Mouse (Mus musculus) liver, adult 2 months (tissue): ENCODE measurements around the gene Klkb1. TPM values are rescaled to one million over a fixed set of nuclear protein-coding genes. Genes with fewer than 3 reads are reported as not detected.

ENCODE experiments used
- DNase-seq: peaks from one replicate; pipeline ENCODE4 v3.0.0-alpha.2; 2011; ENCODE audit warnings: low read depth, low spot score; ENCODE audit errors: extremely low read depth
- H3K27ac ChIP-seq: fragments of 200-500 bp; replicated peaks from 2 replicates; pipeline ENCODE4 v1.5.1; 2012; ENCODE audit warnings: low read depth, mild to moderate bottlenecking, control low read depth, inconsistent platforms, low read length; ENCODE audit not compliant: insufficient read depth
- H3K27me3 ChIP-seq: fragments of 200-500 bp; 2 replicates; pipeline ENCODE4 v1.6.1; 2012; ENCODE audit warnings: mild to moderate bottlenecking, moderate library complexity, low read length, inconsistent platforms; ENCODE audit not compliant: control insufficient read depth, insufficient read depth
- H3K36me3 ChIP-seq: fragments of 200-500 bp; 2 replicates; pipeline ENCODE4 v1.6.1; 2012; ENCODE audit warnings: low read length, inconsistent platforms; ENCODE audit not compliant: control insufficient read depth, insufficient read depth
- H3K4me1 ChIP-seq: fragments of 200-500 bp; 2 replicates; pipeline ENCODE4 v1.6.1; 2011; ENCODE audit warnings: low read length; ENCODE audit not compliant: control insufficient read depth, insufficient read depth
- H3K4me3 ChIP-seq: fragments of 200-500 bp; 2 replicates; pipeline ENCODE4 v1.5.1; 2011; ENCODE audit warnings: low read depth, mild to moderate bottlenecking, control low read depth, low read length, moderate library complexity; ENCODE audit not compliant: insufficient read depth
- H3K79me2 ChIP-seq: fragments of 200-500 bp; 2 replicates; pipeline ENCODE4 v1.6.1; 2012; ENCODE audit warnings: inconsistent platforms, mild to moderate bottlenecking, low read length, moderate library complexity; ENCODE audit not compliant: control insufficient read depth, insufficient read depth
- H3K9ac ChIP-seq: fragments of 200-500 bp; 2 replicates; pipeline ENCODE4 v1.6.1; 2012; ENCODE audit warnings: low read depth, mild to moderate bottlenecking, control low read depth, inconsistent platforms, low read length
- CTCF ChIP-seq: fragments of 200-500 bp; IDR thresholded peaks from 2 replicates; pipeline ENCODE4 v1.5.1; 2011; ENCODE audit warnings: low read depth, low read length, control low read depth
- POLR2A ChIP-seq: fragments of 200-500 bp; IDR thresholded peaks from 2 replicates; pipeline ENCODE4 v1.6.1; 2011; ENCODE audit warnings: low read length, control low read depth; ENCODE audit not compliant: insufficient read depth; ENCODE audit errors: extremely low read depth
- WGBS: fragments of 180-500 bp; shearing (Covaris S2); methylation state at CpG from one replicate; pipeline ENCODE4 v1.1.7; 2018; 5-methylcytosine and 5-hydroxymethylcytosine counted together
- polyA plus RNA-seq: library from polyadenylated mRNA; depleted of rRNA; stranded (reverse); fragments of >200 nt; gene quantifications from 2 replicates; pipeline ENCODE4 v1.2.3, GENCODE M21; 2012
- total RNA-seq: library from RNA; depleted of rRNA; stranded (reverse); fragments of >200 nt; gene quantifications from 2 replicates; pipeline ENCODE4 v1.2.3, GENCODE M21; 2014

Klkb1 gene
- total and polyA plus RNA-seq, 2 experiments: 62.6 to 205 TPM

- 75% methylated on average over 4 of the region's 4 CpGs for WGBS
- Histone ChIP-seq H3K4me3 (no peak overlapping the region), H3K9ac (no peak overlapping the region), H3K4me1 (peaks cover 2% of the 10 kb centered on the region; the same call in 1 of the 2 replicates), H3K36me3 (peaks cover 60% of the 10 kb centered on the region), H3K27me3 (no peaks in the 10 kb centered on the region), H3K79me2 (no peaks in the 10 kb centered on the region), H3K27ac (no peak overlapping the region)
- no peak for TF ChIP-seq POLR2A
- TF ChIP-seq CTCF: no peak
- no peak for DNase-seq
Measured at GRCm38 (mm10) chr8:45310967-45311366, 16.3 kb upstream of the Klkb1 start.

GRCm38 (mm10) chr8:45308366-45308765 lies 13.7 kb upstream of the Klkb1 start, which contains the start of gene Gm45753:
Gm45753 (minus strand) TSS chr8:45308466.
- Histone ChIP-seq H3K4me3 (no peak within 1 kb of the TSS), H3K27me3 (no peaks in the 10 kb centered on the region), H3K9ac (no peak within 1 kb of the TSS), H3K36me3 (peaks cover 61% of the 10 kb centered on the region), H3K79me2 (no peaks in the 10 kb centered on the region), H3K4me1 (peaks cover 13% of the 10 kb centered on the region), H3K27ac (no peak within 1 kb of the TSS)
- no peak for DNase-seq
- WGBS: 85% methylated on average over 13 of the region's 13 CpGs
- no peak for TF ChIP-seq POLR2A
- no peak for TF ChIP-seq CTCF

- peaks cover 49% of the 10 kb centered on the region for H3K36me3 ChIP-seq
- peaks cover 13% of the 10 kb centered on the region for H3K4me1 ChIP-seq
- WGBS: 33% methylated on average over 1 of the region's 1 CpGs
- no peak overlapping the region for H3K9ac ChIP-seq
- H3K27me3 ChIP-seq: no peaks in the 10 kb centered on the region
- DNase-seq: peak; percentile 74
- H3K4me3 ChIP-seq: no peak overlapping the region
- H3K27ac ChIP-seq: peak overlapping the region; percentile 45; the same call in 1 of the 2 replicates
- H3K79me2 ChIP-seq: no peaks in the 10 kb centered on the region
- TF ChIP-seq CTCF (no peak), POLR2A (no peak)
Measured at GRCm38 (mm10) chr8:45305479-45305878, 10.8 kb upstream of the Klkb1 start.

- Histone ChIP-seq H3K27ac (peak overlapping the region; percentile 74), H3K9ac (no peak overlapping the region), H3K79me2 (no peaks in the 10 kb centered on the region), H3K4me1 (peaks cover 13% of the 10 kb centered on the region), H3K27me3 (no peaks in the 10 kb centered on the region), H3K36me3 (peaks cover 43% of the 10 kb centered on the region), H3K4me3 (no peak overlapping the region)
- WGBS: 23% methylated on average over 3 of the region's 3 CpGs
- TF ChIP-seq POLR2A: no peak
- no peak for TF ChIP-seq CTCF
- peak; percentile 87 for DNase-seq
Measured at GRCm38 (mm10) chr8:45304354-45304753, 9.7 kb upstream of the Klkb1 start.

GRCm38 (mm10) chr8:45302390-45302789 lies 7.7 kb upstream of the Klkb1 start:
- Histone ChIP-seq H3K36me3 (peaks cover 27% of the 10 kb centered on the region), H3K9ac (no peak overlapping the region), H3K27me3 (no peaks in the 10 kb centered on the region), H3K27ac (no peak overlapping the region), H3K4me3 (no peak overlapping the region), H3K79me2 (no peaks in the 10 kb centered on the region), H3K4me1 (peaks cover 13% of the 10 kb centered on the region)
- no peak for DNase-seq
- no peak for TF ChIP-seq CTCF
- TF ChIP-seq POLR2A: no peak
- 94% methylated on average over 8 of the region's 8 CpGs for WGBS

- 32% methylated on average over 6 of the region's 6 CpGs for WGBS
- H3K79me2 ChIP-seq: peaks cover 8% of the 10 kb centered on the region; the same call in 1 of the 2 replicates
- TF ChIP-seq POLR2A: no peak
- no peak overlapping the region for H3K4me3 ChIP-seq
- H3K27ac ChIP-seq: peak overlapping the region; percentile 93
- no peak overlapping the region for H3K9ac ChIP-seq
- no peaks in the 10 kb centered on the region for H3K27me3 ChIP-seq
- DNase-seq: peak; percentile 65
- peaks cover 6% of the 10 kb centered on the region; the same call in 1 of the 2 replicates for H3K36me3 ChIP-seq
- peaks cover 24% of the 10 kb centered on the region for H3K4me1 ChIP-seq
Measured at GRCm38 (mm10) chr8:45295276-45295675, 617 bp upstream of the Klkb1 start.
